Mouse (Mus musculus): ENCODE data around the gene Iqcf1. TPM values are rescaled to one million over a fixed set of nuclear protein-coding genes. Genes with fewer than 3 reads are reported as not detected.

Iqcf1 gene
- polyA plus RNA-seq, 1 experiment from 2014 or later, result not detected

GRCm38 (mm10) chr9:106466721-106467120, 33.0 kb upstream of the Iqcf1 start:
- Histone ChIP-seq H3K4me1 (peaks cover 40% of the 10 kb centered on the region), H3K9ac (no peak overlapping the region), H3K27ac (no peak overlapping the region), H3K36me3 (peaks cover 23% of the 10 kb centered on the region), H3K27me3 (peaks cover 6% of the 10 kb centered on the region; the same call in 1 of the 2 replicates), H3K4me2 (no peak overlapping the region), H3K4me3 (replicated peaks) (no peak overlapping the region), H3K9me3 (replicated peaks) (no peaks in the 10 kb centered on the region)
- no peak for ATAC-seq (replicated peaks; ENCODE audit: low FRiP score)
- WGBS, result 90% methylated on average over 6 of the region's 6 CpGs

- Histone ChIP-seq H3K4me3 (replicated peaks) (no peak overlapping the region), H3K36me3 (peaks cover 14% of the 10 kb centered on the region), H3K4me2 (no peak overlapping the region), H3K9ac (no peak overlapping the region), H3K9me3 (replicated peaks) (no peaks in the 10 kb centered on the region), H3K27me3 (peaks cover 6% of the 10 kb centered on the region; the same call in 1 of the 2 replicates), H3K4me1 (peaks cover 47% of the 10 kb centered on the region), H3K27ac (no peak overlapping the region)
- no peak for ATAC-seq (replicated peaks; ENCODE audit: low FRiP score)
- WGBS, result 81% methylated on average over 7 of the region's 7 CpGs
Observed at GRCm38 (mm10) chr9:106467746-106468145, 32.0 kb upstream of the Iqcf1 start.

- 57% methylated on average over 6 of the region's 6 CpGs for WGBS
- H3K4me2 ChIP-seq, result no peak overlapping the region
- H3K9ac ChIP-seq, result no peak overlapping the region
- H3K27me3 ChIP-seq, result peaks cover 6% of the 10 kb centered on the region; the same call in 1 of the 2 replicates
- peaks cover 47% of the 10 kb centered on the region for H3K4me1 ChIP-seq
- H3K4me3 ChIP-seq (replicated peaks), result no peak overlapping the region
- H3K36me3 ChIP-seq, result no peaks in the 10 kb centered on the region
- no peaks in the 10 kb centered on the region for H3K9me3 ChIP-seq (replicated peaks)
- no peak for ATAC-seq (replicated peaks; ENCODE audit: low FRiP score)
- H3K27ac ChIP-seq, result no peak overlapping the region
Observed at GRCm38 (mm10) chr9:106469317-106469716, 30.4 kb upstream of the Iqcf1 start.

- Histone ChIP-seq H3K27ac (no peak overlapping the region), H3K4me3 (replicated peaks) (no peak overlapping the region), H3K4me2 (no peak overlapping the region), H3K27me3 (peaks cover 6% of the 10 kb centered on the region; the same call in 1 of the 2 replicates), H3K9ac (no peak overlapping the region), H3K4me1 (peaks cover 47% of the 10 kb centered on the region), H3K9me3 (replicated peaks) (no peaks in the 10 kb centered on the region), H3K36me3 (no peaks in the 10 kb centered on the region)
- 61% methylated on average over 9 of the region's 9 CpGs for WGBS
- no peak for ATAC-seq (replicated peaks; ENCODE audit: low FRiP score)
Observed at GRCm38 (mm10) chr9:106469776-106470175, 30.0 kb upstream of the Iqcf1 start.

GRCm38 (mm10) chr9:106470991-106471750, 28.6 kb upstream of the Iqcf1 start:
- Histone ChIP-seq H3K9me3 (replicated peaks) (no peaks in the 10 kb centered on the region), H3K9ac (no peak overlapping the region), H3K4me3 (replicated peaks) (0 out of 2 replicates have a peak overlapping the region, but pooled peaks have one; percentile 14), H3K36me3 (no peaks in the 10 kb centered on the region), H3K4me2 (peak overlapping the region; percentile 53), H3K27ac (no peak overlapping the region), H3K27me3 (0 out of 2 replicates have a peak, but pooled peaks cover under 1% of the 10 kb centered on the region), H3K4me1 (peaks cover 48% of the 10 kb centered on the region)
- no peak for ATAC-seq (replicated peaks; ENCODE audit: low FRiP score)
- WGBS, result 68% methylated on average over 14 of the region's 14 CpGs

- Histone ChIP-seq H3K9ac (no peak overlapping the region; the same call in 1 of the 2 replicates), H3K4me3 (replicated peaks) (0 out of 2 replicates have a peak overlapping the region, but pooled peaks have one; percentile 14), H3K27me3 (no peaks in the 10 kb centered on the region), H3K36me3 (no peaks in the 10 kb centered on the region), H3K4me2 (peak overlapping the region; percentile 53), H3K4me1 (peaks cover 53% of the 10 kb centered on the region), H3K9me3 (replicated peaks) (no peaks in the 10 kb centered on the region), H3K27ac (no peak overlapping the region)
- ATAC-seq (replicated peaks; ENCODE audit: low FRiP score), result peak; percentile 46
- WGBS, result 10% methylated on average over 5 of the region's 5 CpGs
Observed at GRCm38 (mm10) chr9:106471892-106472291, 27.9 kb upstream of the Iqcf1 start.

GRCm38 (mm10) chr9:106472321-106472720, 27.4 kb upstream of the Iqcf1 start:
- 66% methylated on average over 4 of the region's 4 CpGs for WGBS
- Histone ChIP-seq H3K36me3 (no peaks in the 10 kb centered on the region), H3K4me1 (peaks cover 53% of the 10 kb centered on the region), H3K4me2 (no peak overlapping the region), H3K9ac (no peak overlapping the region), H3K27me3 (no peaks in the 10 kb centered on the region), H3K4me3 (replicated peaks) (no peak overlapping the region), H3K9me3 (replicated peaks) (no peaks in the 10 kb centered on the region), H3K27ac (peak overlapping the region; percentile 46; the same call in 1 of the 2 replicates)
- no peak for ATAC-seq (replicated peaks; ENCODE audit: low FRiP score)

- H3K9me3 ChIP-seq (replicated peaks), result no peaks in the 10 kb centered on the region
- 89% methylated on average over 16 of the region's 16 CpGs for WGBS
- H3K36me3 ChIP-seq, result no peaks in the 10 kb centered on the region
- no peaks in the 10 kb centered on the region for H3K27me3 ChIP-seq
- no peak for ATAC-seq (replicated peaks; ENCODE audit: low FRiP score)
- no peak overlapping the region for H3K4me2 ChIP-seq
- H3K4me3 ChIP-seq (replicated peaks), result no peak overlapping the region
- H3K27ac ChIP-seq, result no peak overlapping the region
- H3K4me1 ChIP-seq, result peaks cover 62% of the 10 kb centered on the region
- H3K9ac ChIP-seq, result no peak overlapping the region
Observed at GRCm38 (mm10) chr9:106473081-106473752, 26.6 kb upstream of the Iqcf1 start.

GRCm38 (mm10) chr9:106473753-106474105, 26.0 kb upstream of the Iqcf1 start:
- Histone ChIP-seq H3K4me3 (replicated peaks) (no peak overlapping the region), H3K4me1 (peaks cover 63% of the 10 kb centered on the region), H3K4me2 (no peak overlapping the region), H3K36me3 (no peaks in the 10 kb centered on the region), H3K27me3 (no peaks in the 10 kb centered on the region), H3K27ac (no peak overlapping the region), H3K9me3 (replicated peaks) (no peaks in the 10 kb centered on the region), H3K9ac (0 out of 2 replicates have a peak overlapping the region, but pooled peaks have one; percentile 8)
- 74% methylated on average over 5 of the region's 5 CpGs for WGBS
- no peak for ATAC-seq (replicated peaks; ENCODE audit: low FRiP score)

- no peaks in the 10 kb centered on the region for H3K27me3 ChIP-seq
- no peak overlapping the region for H3K4me3 ChIP-seq (replicated peaks)
- H3K4me2 ChIP-seq, result peak overlapping the region; percentile 39
- 0 out of 2 replicates have a peak, but pooled peaks have one; percentile 5 for ATAC-seq (replicated peaks; ENCODE audit: low FRiP score)
- no peaks in the 10 kb centered on the region for H3K9me3 ChIP-seq (replicated peaks)
- peak overlapping the region; percentile 19; the same call in 1 of the 2 replicates for H3K27ac ChIP-seq
- peak overlapping the region; percentile 8; the same call in 1 of the 2 replicates for H3K9ac ChIP-seq
- 7% methylated on average over 6 of the region's 6 CpGs for WGBS
- peaks cover 63% of the 10 kb centered on the region for H3K4me1 ChIP-seq
- H3K36me3 ChIP-seq, result no peaks in the 10 kb centered on the region
Observed at GRCm38 (mm10) chr9:106474456-106474855, 25.3 kb upstream of the Iqcf1 start.

- 66% methylated on average over 7 of the region's 7 CpGs for WGBS
- H3K4me1 ChIP-seq, result peaks cover 63% of the 10 kb centered on the region
- no peak overlapping the region for H3K9ac ChIP-seq
- ATAC-seq (replicated peaks; ENCODE audit: low FRiP score), result no peak
- no peak overlapping the region for H3K4me3 ChIP-seq (replicated peaks)
- no peak overlapping the region for H3K27ac ChIP-seq
- H3K27me3 ChIP-seq, result no peaks in the 10 kb centered on the region
- no peaks in the 10 kb centered on the region for H3K9me3 ChIP-seq (replicated peaks)
- no peaks in the 10 kb centered on the region for H3K36me3 ChIP-seq
- H3K4me2 ChIP-seq, result peak overlapping the region; percentile 39
Observed at GRCm38 (mm10) chr9:106475046-106475445, 24.7 kb upstream of the Iqcf1 start.

GRCm38 (mm10) chr9:106475663-106476001, 24.1 kb upstream of the Iqcf1 start, which contains the start of gene Rrp9:
Gene Rrp9, plus strand, starts transcription at chr9:106475963.
- Histone ChIP-seq H3K4me1 (peaks cover 63% of the 10 kb centered on the region), H3K9ac (0 out of 2 replicates have a peak within 1 kb of the TSS, but pooled peaks have one; percentile 18), H3K4me3 (replicated peaks) (peak within 1 kb of the TSS; percentile 76), H3K36me3 (peaks cover 5% of the 10 kb centered on the region), H3K27ac (peak within 1 kb of the TSS; percentile 83), H3K9me3 (replicated peaks) (no peaks in the 10 kb centered on the region), H3K4me2 (peak within 1 kb of the TSS; percentile 86), H3K27me3 (no peaks in the 10 kb centered on the region)
- WGBS, result 86% methylated on average over 10 of the region's 10 CpGs
- no peak for ATAC-seq (replicated peaks; ENCODE audit: low FRiP score)

Data from kidney, embryonic 15.5 days (tissue).